Mouse (Mus musculus): ENCODE results near the gene Parp12.

Gene Parp12

GRCm38 (mm10) chr6:39117584-39118455 is at the start of gene Parp12:
Parp12 (minus strand) TSS chr6:39118349.
- DNase-seq (ENCODE audit: low spot score in 2 of 2), result peak; percentile 14 to 22

GRCm38 (mm10) chr6:39164891-39165290 is 46.7 kb upstream of the Parp12 start:
- no peak for DNase-seq (ENCODE audit: low spot score in 2 of 2)

DNA sequence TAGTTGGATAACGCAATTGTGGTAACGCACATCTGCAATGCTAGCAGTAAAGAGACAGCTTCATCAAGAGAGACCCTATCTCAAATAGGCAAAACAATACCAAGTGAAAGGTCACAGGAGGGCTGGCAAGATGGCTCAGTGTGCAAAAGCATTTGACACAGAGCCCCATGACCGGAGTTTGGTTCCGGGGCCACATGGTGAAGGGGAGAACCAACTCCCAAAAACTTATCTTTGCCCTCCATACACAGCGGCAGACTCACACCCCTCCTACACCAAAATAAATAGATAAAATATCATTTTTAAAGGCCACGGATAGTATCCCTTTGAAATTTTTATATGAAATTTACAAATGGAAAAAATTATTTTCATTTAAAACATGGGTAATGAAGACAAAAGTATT is 43.8 kb upstream of the Parp12 start:
- DNase-seq (ENCODE audit: low spot score in 2 of 2), result no peak

DNA sequence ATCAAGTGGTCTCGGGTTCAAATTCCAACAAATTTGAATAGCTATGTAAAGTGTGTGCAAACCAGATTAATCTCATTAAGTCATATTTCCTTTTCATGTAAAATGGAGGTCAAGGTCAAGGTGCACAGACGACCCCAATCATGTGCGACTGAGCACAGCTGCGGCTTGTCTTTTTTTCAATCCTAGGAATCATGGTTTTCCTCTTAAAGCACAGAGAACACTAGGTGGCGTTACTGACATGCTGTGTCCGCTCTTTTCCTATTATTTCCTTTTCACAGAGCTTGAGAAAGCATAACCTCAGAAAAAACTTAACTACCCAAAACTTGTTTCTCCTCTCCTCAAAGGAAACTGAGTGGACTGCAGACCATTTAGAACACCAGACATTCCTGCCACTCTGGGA is 27.9 kb upstream of the Parp12 start:
- no peak for DNase-seq (ENCODE audit: low spot score in 2 of 2)

- no peak for DNase-seq (ENCODE audit: low spot score in 2 of 2)
Observed at GRCm38 (mm10) chr6:39132556-39132955, 14.4 kb upstream of the Parp12 start.

DNA sequence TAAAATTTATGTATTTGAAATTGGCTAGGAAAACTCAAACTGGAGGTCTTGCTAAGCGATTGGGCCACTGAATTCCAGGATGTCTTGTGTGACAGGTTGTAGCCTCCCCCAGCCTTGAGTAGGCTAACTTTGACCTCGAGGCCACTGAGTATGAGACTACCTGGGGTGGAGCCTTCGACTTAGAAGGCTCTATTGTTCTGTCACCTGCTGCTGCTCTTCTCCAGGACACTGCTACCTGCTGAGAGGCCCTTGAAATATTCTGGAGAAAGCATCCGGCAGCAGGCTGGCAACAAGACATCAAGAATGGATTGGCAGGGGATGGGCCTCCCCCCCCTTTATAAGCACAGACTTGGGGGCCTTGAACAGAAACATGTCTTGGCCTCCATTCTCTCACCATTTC is 13.3 kb upstream of the Parp12 start:
- DNase-seq (ENCODE audit: low spot score in 2 of 2), result no peak

GRCm38 (mm10) chr6:39124719-39125118 is 6.6 kb upstream of the Parp12 start:
- DNase-seq (ENCODE audit: low spot score in 2 of 2), result no peak

DNA sequence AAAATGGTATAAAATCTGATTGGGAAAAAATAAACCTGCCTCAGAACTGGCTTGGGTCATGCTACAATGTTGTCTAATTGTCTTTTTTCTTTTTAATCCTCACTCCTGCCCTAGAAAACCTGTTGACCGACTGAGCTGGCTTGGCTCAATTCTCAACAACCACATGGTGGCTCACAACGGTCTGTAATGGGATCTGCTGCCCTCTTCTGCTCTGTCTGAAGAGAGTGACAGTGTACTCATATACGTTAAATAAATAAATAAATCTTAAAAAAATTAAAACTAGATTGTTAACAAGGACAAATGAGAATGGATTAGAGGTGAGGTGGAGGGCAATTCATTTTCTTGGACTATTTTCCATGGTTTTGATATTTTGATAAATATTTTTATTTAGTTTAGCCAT is 2.5 kb upstream of the Parp12 start:
- no peak for DNase-seq (ENCODE audit: low spot score in 2 of 2)

DNA sequence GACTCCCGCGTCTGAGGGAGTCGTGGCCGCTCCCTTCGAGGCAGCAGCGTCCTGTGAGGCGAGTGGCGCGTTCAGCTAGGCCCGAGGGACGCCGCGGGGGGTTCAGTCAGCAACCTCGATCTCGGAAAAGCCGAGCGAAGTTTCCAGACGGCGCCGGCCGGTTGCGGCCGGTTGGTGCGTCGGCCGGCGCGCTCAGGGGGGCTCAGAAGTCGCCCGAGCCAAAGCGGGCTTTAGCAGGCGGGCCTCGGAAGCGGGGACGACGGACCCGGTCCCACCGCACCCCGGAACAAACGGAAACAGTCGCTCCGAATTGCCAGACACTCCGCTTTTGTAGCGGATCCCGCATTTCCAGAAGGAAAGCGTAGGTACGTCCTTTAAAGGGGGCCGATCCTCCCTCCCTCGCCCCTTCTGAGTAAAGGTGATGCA is 320 bp upstream of the Parp12 start:
- DNase-seq (ENCODE audit: low spot score in 2 of 2), result no peak

GRCm38 (mm10) chr6:39115438-39115837 is 2.7 kb downstream of the Parp12 start:
- no peak for DNase-seq (ENCODE audit: low spot score in 2 of 2)

DNA sequence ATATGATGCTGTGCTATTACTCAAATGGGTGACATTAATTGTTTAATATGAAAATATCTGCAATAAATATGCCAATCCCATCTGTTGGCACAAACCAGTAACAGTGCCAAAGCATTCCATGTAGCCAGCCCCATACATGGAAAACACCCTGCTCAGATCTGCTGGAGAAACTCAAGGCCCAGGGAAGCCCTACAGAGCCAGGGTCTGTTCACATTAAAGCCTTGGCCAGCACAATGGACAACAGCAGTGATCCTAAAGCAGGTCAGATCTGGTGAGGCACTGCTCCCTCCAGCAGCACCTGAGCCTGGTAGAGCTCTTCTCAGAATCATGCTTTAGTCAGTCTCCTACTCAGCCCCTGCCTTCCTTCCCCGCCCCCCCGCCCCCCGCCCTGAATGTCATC is 5.0 kb downstream of the Parp12 start:
- DNase-seq (ENCODE audit: low spot score in 2 of 2), result no peak

GRCm38 (mm10) chr6:39112701-39113100 is 5.4 kb downstream of the Parp12 start:
- DNase-seq (ENCODE audit: low spot score in 2 of 2), result no peak

GRCm38 (mm10) chr6:39106812-39107211 is 11.3 kb downstream of the Parp12 start:
- DNase-seq (ENCODE audit: low spot score in 2 of 2), result no peak

DNA sequence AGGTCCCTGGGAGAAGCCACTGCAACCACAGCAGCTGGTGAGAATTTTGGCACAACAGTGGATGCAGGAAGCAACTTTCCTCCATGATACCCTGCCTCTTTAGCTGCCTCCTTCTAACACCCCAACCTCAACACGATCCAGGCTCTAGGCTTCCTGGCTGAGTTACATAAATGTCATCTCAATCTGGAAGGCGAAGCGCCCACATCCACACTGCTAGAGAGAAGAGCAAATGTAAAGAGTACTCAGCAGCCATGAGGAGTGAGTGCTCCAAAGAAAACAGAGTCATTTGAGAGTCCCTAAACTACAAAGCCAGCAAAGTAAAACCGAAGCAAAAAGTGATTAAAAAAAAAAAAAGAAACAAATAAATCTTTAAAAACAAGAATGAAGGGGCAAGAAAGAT is 13.5 kb downstream of the Parp12 start:
- DNase-seq (ENCODE audit: low spot score in 2 of 2), result no peak

DNA sequence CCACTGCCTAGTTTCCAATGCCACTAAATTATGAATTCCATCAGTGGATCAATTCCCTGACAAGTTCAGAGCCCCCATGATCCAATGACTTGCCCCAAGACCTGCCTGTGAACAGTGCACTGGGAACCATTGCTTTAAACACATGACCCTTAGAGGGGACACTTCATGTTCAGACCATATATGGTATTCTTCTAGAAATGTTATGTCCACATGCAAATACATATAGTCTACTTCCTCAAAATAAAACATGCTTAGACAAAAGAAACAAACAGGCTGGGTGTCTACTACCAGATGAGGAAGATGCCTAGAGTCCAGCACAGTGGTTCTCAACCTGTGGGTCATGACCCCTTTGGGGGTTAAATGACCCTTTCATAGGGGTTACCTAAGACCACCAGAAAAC is 41.7 kb downstream of the Parp12 start:
- no peak for DNase-seq (ENCODE audit: low spot score in 2 of 2)

DNA sequence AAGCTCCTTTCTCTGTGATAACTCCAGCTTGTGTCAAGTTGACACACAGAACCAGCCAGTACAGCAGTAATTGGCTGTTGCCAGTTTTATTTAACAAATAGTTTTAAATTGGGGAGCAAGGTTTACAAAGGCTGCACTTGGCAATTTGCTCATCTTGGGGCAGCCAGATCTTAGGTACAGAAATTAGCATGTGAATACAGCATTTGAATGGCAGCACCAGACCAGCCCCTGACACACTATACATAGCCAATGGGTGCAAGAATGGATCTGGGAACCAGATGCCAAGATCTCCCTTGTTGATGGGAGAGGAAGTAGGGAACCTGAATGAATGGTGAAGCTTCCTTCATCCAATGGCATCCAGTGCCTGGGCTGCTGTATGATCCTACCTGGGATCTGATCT is 44.0 kb downstream of the Parp12 start:
- DNase-seq (ENCODE audit: low spot score in 2 of 2), result no peak

- DNase-seq (ENCODE audit: low spot score in 2 of 2), result no peak
Observed at GRCm38 (mm10) chr6:39072664-39073063, 45.5 kb downstream of the Parp12 start.

- peak; percentile 66 to 75 for DNase-seq (ENCODE audit: low spot score in 2 of 2)
Observed at GRCm38 (mm10) chr6:39066935-39067578, 51.1 kb downstream of the Parp12 start.

GRCm38 (mm10) chr6:39063541-39063940 is 54.6 kb downstream of the Parp12 start:
- no peak for DNase-seq (ENCODE audit: low spot score in 2 of 2)

DNA sequence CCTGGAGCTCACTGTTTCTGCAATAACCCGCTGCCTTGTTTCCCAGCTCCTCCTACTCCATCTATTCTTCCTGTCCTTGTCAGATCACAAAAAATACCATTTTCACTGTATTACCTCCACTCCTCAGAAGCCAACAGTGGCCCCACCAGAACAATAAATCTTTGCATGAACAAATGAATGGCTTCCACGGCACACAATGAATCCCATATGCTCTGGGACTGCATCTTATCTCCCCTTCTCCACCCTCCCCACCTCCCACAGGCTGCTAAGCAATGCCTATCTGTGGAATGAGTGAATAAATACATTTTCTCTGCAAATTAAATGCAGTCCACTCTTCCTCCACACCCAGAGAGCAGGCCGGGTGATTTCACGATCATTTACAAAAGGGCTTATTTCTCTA is 57.0 kb downstream of the Parp12 start:
- DNase-seq (ENCODE audit: low spot score in 2 of 2), result no peak

DNA sequence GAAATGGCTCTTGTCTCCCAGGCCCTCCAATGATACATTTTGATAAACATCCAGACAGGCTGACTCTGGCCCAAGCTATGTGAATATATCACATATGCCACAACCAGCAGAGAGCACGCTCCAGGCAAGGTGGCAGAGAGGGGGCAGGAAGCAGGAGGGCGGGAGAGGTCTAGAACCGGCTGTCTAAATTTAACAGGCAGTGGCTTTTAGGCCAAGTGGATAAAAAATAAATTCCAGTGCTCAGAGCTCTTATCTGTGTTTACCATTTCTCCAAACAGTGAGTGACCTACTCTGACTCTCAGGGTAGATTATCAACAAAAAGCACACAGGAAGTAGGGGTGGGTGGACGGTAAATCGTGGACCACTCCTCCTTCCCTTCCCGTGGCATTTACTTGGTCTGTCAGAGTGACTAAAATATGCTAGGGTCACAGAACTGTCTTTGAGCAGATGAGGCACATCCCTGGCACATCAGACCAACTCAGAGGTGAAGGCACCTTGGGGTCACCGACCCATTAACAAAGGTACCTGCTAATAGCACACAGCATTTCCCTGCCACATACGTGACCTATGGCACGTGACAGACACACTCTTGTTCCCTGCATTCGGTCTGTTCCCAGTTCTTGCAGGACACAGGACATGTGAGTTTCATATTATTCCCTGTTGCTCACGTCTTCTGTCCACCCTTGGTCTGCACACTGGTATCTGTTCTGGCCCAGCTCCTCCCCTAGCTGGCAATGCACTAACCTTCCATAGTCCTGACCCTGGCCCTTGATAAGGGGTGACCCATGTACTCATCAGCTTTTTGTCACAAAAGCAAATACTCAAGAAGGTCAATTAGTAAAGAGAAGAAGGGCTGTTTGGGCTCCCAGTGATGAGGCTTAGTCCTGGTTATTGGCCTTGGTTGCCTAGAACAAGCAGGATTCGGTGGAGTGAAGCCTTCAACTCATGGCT is 58.3 kb downstream of the Parp12 start:
- no peak for DNase-seq (ENCODE audit: low spot score in 2 of 2)

GRCm38 (mm10) chr6:39058936-39059335 is 59.2 kb downstream of the Parp12 start:
- DNase-seq (ENCODE audit: low spot score in 2 of 2), result no peak

Measured in frontal cortex, postnatal 25 days (tissue).